Mouse (Mus musculus) c-Kit-positive CD71-positive TER-119-positive erythroid progenitor cells, embryonic 14.5 days (primary cell): ENCODE measurements around the gene Tcerg1l.

Experiments used
- DNase-seq: peaks from one replicate; pipeline ENCODE4 v3.0.0-alpha.2; 2013; ENCODE audit warnings: low spot score

Tcerg1l gene

GRCm38 (mm10) chr7:138357475-138357874, 40.1 kb downstream of the Tcerg1l start:
- no peak for DNase-seq

- no peak for DNase-seq
These were observed 40.7 kb downstream of the Tcerg1l start for GRCm38 (mm10) chr7:138356655-138357449.

- no peak for DNase-seq
These were observed 52.1 kb downstream of the Tcerg1l start for GRCm38 (mm10) chr7:138345451-138345850.

GRCm38 (mm10) chr7:138338451-138338850, 59.1 kb downstream of the Tcerg1l start:
- no peak for DNase-seq

- no peak for DNase-seq
These were observed 59.6 kb downstream of the Tcerg1l start for GRCm38 (mm10) chr7:138337946-138338345.

- DNase-seq = no peak
These were observed 64.9 kb downstream of the Tcerg1l start for GRCm38 (mm10) chr7:138332504-138333168.

- DNase-seq = no peak
These were observed 66.3 kb downstream of the Tcerg1l start for GRCm38 (mm10) chr7:138331266-138331665.

GRCm38 (mm10) chr7:138328637-138329036, 68.9 kb downstream of the Tcerg1l start:
- no peak for DNase-seq

- no peak for DNase-seq
These were observed 70.8 kb downstream of the Tcerg1l start for GRCm38 (mm10) chr7:138326760-138327159.

- DNase-seq = no peak
These were observed 83.8 kb downstream of the Tcerg1l start for GRCm38 (mm10) chr7:138313733-138314132.

GRCm38 (mm10) chr7:138306126-138306525, 91.4 kb downstream of the Tcerg1l start:
- no peak for DNase-seq

- no peak for DNase-seq
These were observed 112.7 kb downstream of the Tcerg1l start for GRCm38 (mm10) chr7:138284790-138285189.

- no peak for DNase-seq
These were observed 122.3 kb downstream of the Tcerg1l start for GRCm38 (mm10) chr7:138275263-138275662.

GRCm38 (mm10) chr7:138271328-138271727, 126.2 kb downstream of the Tcerg1l start:
- DNase-seq = no peak

GRCm38 (mm10) chr7:138269386-138269785, 128.1 kb downstream of the Tcerg1l start:
- no peak for DNase-seq

- DNase-seq = no peak
These were observed 129.4 kb downstream of the Tcerg1l start for GRCm38 (mm10) chr7:138267976-138268646.

- no peak for DNase-seq
These were observed 148.9 kb downstream of the Tcerg1l start for GRCm38 (mm10) chr7:138248612-138249011.

GRCm38 (mm10) chr7:138248176-138248575, 149.4 kb downstream of the Tcerg1l start:
- DNase-seq = no peak

GRCm38 (mm10) chr7:138246684-138247083, 150.8 kb downstream of the Tcerg1l start:
- no peak for DNase-seq

- DNase-seq = no peak
These were observed 155.3 kb downstream of the Tcerg1l start for GRCm38 (mm10) chr7:138242229-138242628.

- DNase-seq = no peak
These were observed 159.8 kb downstream of the Tcerg1l start for GRCm38 (mm10) chr7:138237708-138238225.

GRCm38 (mm10) chr7:138224252-138224651, 173.3 kb downstream of the Tcerg1l start:
- no peak for DNase-seq

- no peak for DNase-seq
These were observed 174.6 kb downstream of the Tcerg1l start for GRCm38 (mm10) chr7:138222951-138223350.
